Mouse (Mus musculus) gastrocnemius, adult 2 months (tissue): ENCODE results near the gene Bcar3. TPM values are rescaled to one million over a fixed set of nuclear protein-coding genes. Genes with fewer than 3 reads are reported as not detected.
"Not testable (repeated sequence)": the region's sequence is repeated elsewhere in the genome, so short reads cannot be mapped to it uniquely, and the experiment has no call there.

Source experiments
- DNase-seq: peaks from one replicate; pipeline ENCODE4 v3.0.0; 2022
- H3K27ac ChIP-seq: fragments of 200-600 bp; 2 replicates; pipeline ENCODE4 v1.8.1; 2022; ENCODE audit warnings: mild to moderate bottlenecking
- H3K4me3 ChIP-seq: fragments of 200-600 bp; 2 replicates; pipeline ENCODE4 v1.8.1; 2022; ENCODE audit warnings: mild to moderate bottlenecking, moderate library complexity
- CTCF ChIP-seq: fragments of 200-600 bp; IDR thresholded peaks from 2 replicates; pipeline ENCODE4 v1.8.1; 2022; ENCODE audit warnings: antibody characterized with exemption, mild to moderate bottlenecking, moderate library complexity
- intact Hi-C: fragments of 180-260 bp; cut with DNase I; formaldehyde crosslinking; loops from one replicate; pipeline ENCODE4 v1.15.1; 2025
- total RNA-seq, 2 experiments: library from RNA; stranded (reverse); gene quantifications; 2 replicates each; pipeline ENCODE4 v1.2.3; 2021

Gene Bcar3
- total RNA-seq, 2 experiments from 2014 or later, result 4.9 to 5.2 TPM

DNA sequence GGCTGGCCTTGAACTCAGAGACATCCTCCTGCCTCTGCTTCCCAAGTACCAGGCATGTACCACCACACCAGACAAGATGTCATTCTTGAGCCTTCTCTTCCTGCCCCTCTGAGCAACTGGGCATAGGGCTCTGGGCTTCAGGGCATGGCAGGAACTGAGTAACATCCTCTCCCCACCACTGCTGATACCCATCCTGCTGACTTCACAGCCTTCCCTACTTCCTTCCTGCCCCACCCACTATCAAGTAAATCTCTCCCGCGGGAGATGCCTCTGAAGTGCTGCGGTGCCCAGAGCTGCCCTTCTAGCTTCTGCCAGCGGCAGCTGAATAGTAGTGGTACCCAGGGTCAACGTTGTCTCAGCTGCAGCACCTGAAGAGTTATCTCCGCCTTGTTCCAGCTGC is 84.7 kb downstream of the Bcar3 start:
- intact Hi-C loops, result no loop called here
- no peak for TF ChIP-seq CTCF
- Histone ChIP-seq H3K4me3 (no peak overlapping the region), H3K27ac (no peak overlapping the region)
- DNase-seq, result no peak

DNA sequence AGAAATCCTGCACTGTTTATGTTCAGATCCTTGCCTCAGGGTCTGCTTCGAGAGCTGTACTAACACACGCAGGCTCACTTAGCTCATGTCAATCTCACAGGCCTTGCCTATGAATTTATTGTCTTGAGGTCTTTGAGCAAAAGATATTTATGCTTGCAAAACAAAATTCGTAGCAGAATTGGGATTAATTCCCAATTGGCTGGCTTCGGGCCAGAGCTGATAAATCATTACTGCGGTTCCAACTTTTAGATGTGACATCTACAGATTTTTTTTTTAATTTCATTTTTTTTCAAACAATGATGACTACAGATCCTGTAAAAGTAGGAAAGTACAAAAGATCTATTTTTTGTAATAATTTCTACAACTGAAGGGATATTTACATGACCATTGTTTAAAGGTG is 86.8 kb downstream of the Bcar3 start:
- no peak for TF ChIP-seq CTCF
- intact Hi-C loops, result no loop called here
- H3K4me3 ChIP-seq, result no peak overlapping the region
- no peak for DNase-seq
- no peak overlapping the region for H3K27ac ChIP-seq

DNA sequence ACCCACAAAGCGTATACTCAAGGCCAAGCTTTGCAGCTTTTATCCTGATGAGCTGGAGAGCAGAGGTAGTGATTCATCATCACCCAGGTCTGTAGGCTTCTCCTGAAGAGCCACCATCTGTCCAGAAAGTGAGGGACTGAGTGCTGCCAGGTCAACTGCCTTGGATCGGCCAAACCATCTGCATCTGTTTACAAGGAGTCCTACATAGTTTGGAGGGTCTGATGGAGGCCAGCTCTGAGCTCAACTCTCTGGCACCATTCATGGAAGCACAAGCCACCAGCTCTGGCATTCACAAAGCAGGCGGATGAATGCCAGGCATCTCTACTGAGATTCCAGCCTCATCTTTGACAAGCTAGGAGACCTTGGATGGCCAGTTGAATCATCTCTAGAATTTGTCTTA is 87.7 kb downstream of the Bcar3 start:
- peak; percentile 31 for DNase-seq
- Histone ChIP-seq H3K4me3 (no peak overlapping the region), H3K27ac (no peak overlapping the region)
- intact Hi-C loops, result no loop called here
- TF ChIP-seq CTCF, result no peak

DNA sequence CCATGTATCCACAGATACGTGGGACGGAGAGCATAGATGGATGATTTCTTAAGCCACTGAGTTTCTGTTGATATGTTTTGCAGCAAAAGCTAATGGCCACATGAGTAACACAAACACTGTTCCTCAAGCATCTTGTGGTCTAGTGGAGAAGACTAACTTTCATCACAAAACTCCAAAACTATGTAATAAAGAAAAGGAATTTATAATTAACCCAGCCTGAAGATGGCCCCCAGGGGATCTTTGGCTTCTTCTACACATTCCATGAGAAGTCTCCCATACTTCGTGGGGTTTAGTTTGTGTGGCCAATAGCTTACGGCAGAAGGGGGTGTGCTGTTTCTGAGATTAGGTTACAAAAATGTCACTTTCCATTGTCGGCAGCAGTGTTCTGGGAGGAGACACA is 92.5 kb downstream of the Bcar3 start:
- DNase-seq, result no peak
- intact Hi-C loops, result no loop called here
- H3K27ac ChIP-seq, result no peak overlapping the region
- H3K4me3 ChIP-seq, result no peak overlapping the region
- TF ChIP-seq CTCF, result no peak

DNA sequence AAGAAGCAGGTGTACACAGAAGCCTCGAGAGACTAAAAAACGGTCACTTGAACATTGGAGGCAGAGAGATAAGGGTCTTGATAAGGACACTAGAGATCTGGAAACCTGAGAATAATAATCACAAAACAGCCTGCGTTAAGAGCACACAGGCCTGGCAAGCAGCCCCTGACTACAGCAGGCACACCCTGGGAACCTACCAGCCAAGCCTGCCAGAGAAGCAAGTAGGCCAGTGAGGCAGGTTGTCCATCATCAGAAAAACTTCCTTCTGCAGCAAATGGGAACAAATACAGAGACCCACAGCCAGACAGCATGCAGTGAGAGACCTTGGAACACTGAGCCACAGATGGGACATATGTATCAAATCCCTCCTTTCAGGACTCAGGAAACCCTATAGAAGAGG is 93.8 kb downstream of the Bcar3 start:
- DNase-seq, result no peak
- TF ChIP-seq CTCF, result no peak
- H3K27ac ChIP-seq, result no peak overlapping the region
- H3K4me3 ChIP-seq, result no peak overlapping the region
- intact Hi-C loops, result no loop called here

DNA sequence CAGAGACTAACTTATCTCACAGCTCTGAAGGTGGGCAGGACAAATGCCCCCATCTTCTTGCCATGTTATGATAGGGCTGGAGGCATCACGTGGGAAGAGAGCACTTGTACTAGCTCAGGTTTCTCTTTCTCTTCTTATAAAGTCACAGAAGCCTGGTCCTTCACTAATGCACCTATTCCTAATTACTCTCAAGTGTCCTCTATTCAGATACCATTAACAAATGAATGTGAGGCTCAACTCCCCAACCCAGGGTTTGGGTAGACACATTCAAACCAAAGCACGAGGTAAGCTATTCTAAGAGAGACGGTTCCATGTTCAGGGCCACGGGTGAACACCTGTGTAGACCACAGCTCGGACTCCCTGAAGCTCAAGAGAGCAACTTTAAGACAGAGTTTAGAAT is 96.0 kb downstream of the Bcar3 start:
- Histone ChIP-seq H3K27ac (no peak overlapping the region), H3K4me3 (no peak overlapping the region)
- DNase-seq, result no peak
- no peak for TF ChIP-seq CTCF
- intact Hi-C loops, result no loop called here

DNA sequence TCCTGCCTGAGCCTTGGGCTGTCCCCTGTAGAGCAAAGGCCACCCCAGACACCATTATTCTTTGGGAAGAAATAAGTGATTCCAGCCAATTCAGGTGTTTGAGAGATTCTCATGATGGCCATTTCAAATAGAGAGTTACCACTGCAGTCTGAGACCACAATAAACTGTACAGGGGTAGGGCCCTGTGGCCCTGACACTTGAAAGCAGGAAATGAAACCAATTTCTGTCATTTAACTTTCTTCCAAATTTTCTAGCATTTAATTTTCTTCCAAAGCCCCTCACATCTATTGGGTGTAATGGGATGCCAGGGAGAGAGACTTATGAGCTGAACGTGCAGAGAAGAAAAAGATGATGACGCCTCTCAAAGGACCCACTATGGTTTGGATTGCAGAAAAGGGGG is 97.2 kb downstream of the Bcar3 start:
- no peak overlapping the region for H3K4me3 ChIP-seq
- no peak overlapping the region for H3K27ac ChIP-seq
- no peak for TF ChIP-seq CTCF
- intact Hi-C loops, result no loop called here
- DNase-seq, result no peak

DNA sequence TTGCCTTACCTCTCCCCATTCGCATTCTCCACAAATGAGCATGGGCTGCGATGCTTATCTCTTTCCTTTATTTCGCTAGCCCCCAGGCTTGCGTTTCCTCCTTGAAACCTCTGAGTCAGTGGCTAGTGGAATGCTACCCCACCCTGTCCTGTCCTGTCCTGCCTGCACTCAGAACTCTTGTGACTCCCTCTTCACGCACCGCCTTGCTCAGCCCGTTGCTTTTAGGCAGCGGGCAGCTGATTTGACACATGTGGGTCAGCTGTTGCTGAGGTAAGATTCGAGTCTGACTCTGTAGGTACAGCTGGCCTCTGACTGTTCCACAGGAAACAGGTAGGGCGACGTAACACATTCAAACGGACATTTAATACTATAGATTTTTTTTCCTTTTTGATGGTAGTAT is 97.9 kb downstream of the Bcar3 start:
- intact Hi-C loops, result no loop called here
- DNase-seq, result no peak
- H3K4me3 ChIP-seq, result no peak overlapping the region

DNA sequence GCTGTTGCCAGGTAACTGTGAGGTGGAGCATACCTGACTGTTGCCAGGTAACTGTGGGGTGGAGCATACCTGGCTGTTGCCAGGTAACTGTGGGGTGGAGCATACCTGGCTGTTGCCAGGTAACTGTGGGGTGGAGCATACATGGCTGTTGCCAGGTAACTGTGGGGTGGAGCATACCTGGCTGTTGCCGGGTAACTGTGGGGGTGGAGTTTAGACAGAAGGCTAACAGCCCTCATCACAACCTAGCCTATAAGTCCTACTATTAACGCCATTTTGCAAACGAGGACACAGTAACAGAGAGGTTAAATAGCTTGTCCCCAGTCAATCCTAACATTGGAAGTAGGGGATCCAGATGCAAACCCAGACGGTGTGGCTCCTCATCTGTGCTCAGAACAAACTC is 99.5 kb downstream of the Bcar3 start:
- H3K4me3 ChIP-seq, H3K27ac ChIP-seq, intact Hi-C loops, DNase-seq: not testable (repeated sequence)

More for the DNA sequence above, 97.9 kb downstream of the Bcar3 start:
- H3K27ac ChIP-seq, result no peak overlapping the region
- TF ChIP-seq CTCF, result no peak

DNA sequence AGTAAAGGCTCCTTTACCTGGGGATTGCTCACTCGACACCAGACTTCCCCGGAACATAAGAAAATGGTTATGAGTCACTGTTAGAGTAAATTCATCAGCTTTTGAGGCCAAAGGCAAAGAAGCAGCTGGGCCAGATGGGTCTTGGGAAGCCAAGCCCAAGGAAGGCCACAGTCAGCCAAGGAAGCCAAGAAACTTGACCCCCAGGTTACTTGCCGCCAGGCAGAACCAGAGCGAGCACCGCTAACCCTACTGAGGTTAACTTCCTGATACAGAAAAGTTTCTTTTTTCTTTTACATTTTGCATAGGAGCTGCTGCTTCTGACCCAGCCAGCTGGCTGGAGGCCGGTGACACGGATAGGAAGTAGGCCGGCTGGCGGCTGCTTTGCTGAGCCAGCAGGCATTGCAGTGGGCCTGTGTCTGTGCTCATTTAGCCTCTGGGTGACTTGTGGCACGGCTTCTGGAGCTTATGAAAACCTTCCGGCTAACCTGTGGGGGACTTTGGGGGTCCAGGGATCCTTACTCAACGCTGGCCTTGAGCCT is 100.0 kb downstream of the Bcar3 start:
- no peak overlapping the region for H3K4me3 ChIP-seq
- DNase-seq, result peak; percentile 71
- TF ChIP-seq CTCF, result no peak
- intact Hi-C loops, result no loop called here
- H3K27ac ChIP-seq, result peak overlapping the region; percentile 46

DNA sequence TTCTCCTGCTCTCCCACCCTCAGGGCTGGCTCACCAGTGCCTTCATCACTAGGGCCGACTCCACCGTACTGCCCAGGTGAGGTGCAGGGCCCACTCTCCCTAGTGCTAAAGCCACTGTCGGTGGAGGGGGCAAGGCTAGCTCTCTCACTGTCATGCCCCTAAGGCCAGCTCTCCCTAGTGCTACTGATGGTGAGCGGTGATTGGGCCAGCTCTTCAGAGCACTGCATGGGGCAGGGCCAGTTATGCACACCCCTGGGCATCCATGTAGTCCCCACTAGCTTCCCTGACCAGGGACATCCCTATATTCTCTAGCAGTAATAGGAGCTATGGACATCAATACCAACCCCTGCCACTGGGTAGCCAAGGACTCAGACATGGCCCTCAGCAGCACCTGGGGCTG is 103.0 kb downstream of the Bcar3 start:
- TF ChIP-seq CTCF, result no peak
- H3K4me3 ChIP-seq, result no peak overlapping the region
- no peak overlapping the region for H3K27ac ChIP-seq
- intact Hi-C loops, result no loop called here
- DNase-seq, result no peak

DNA sequence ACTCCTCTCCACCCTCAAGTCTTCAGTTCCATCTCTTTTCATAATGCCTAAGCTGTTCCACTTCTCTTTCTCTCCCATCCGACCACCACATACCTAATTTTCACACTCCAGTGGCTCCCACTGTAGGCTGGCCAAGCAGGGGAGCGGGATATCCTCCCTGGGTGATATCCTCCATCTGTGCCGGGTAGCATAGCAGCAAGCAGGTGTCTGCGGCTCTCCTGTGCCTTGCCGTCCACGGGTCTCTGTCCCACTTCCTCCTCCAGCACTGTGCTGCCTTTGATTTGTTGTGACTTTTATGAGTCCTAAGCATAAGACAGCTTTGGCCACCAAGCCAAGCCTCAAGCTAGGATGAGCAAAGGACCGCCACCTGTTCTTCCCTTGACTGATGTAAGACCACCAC is 103.5 kb downstream of the Bcar3 start:
- H3K27ac ChIP-seq, result no peak overlapping the region
- H3K4me3 ChIP-seq, result no peak overlapping the region
- no peak for TF ChIP-seq CTCF
- intact Hi-C loops, result no loop called here
- DNase-seq, result no peak

DNA sequence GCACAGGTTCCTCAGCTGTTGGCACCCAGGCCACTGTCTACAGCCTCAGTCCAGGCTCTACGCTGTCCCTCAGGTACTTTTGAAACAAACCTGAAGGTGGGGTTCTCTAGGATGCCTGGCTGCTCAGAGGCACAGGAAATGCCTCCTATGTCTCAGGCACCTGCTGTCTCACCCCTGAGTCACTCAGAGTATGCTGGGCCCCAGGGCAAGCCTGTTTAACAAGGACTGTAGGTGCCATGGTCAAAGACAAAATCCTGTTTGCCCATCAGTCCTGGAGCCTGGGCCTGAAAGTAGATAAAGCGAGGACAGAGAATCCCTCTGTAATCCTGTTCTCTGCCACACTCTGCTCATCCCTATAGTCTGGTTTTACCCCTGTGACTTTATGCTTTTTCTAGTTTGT is 107.1 kb downstream of the Bcar3 start:
- no peak for DNase-seq
- no peak for TF ChIP-seq CTCF
- Histone ChIP-seq H3K27ac (no peak overlapping the region), H3K4me3 (no peak overlapping the region)
- intact Hi-C loops, result no loop called here

DNA sequence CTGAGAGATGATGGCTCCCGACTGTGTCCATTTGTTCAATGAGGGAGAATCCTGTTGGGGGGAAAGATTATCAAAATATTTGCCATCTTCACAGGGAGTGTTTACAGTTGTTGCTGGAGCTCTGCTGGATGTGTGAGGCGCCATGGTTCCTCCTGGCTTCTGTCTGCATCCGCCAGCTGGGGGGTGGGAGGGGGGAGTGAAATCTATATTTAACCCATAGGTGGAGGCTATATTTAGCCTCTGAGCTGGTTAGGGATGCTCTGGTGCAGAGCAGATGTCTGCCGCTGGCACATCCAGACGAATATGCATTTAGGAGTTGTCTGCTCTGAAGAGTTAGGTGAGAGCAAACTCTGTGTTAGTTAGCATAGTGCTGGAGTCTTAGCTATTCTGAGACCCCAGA is 108.2 kb downstream of the Bcar3 start:
- intact Hi-C loops, result no loop called here
- Histone ChIP-seq H3K4me3 (no peak overlapping the region), H3K27ac (no peak overlapping the region)
- no peak for DNase-seq
- TF ChIP-seq CTCF, result no peak
